Mouse (Mus musculus): ENCODE measurements around the gene Capn13.
"Not testable (repeated sequence)": the region's sequence is repeated elsewhere in the genome, so short reads cannot be mapped to it uniquely, and the experiment has no call there.

The Capn13 gene

DNA sequence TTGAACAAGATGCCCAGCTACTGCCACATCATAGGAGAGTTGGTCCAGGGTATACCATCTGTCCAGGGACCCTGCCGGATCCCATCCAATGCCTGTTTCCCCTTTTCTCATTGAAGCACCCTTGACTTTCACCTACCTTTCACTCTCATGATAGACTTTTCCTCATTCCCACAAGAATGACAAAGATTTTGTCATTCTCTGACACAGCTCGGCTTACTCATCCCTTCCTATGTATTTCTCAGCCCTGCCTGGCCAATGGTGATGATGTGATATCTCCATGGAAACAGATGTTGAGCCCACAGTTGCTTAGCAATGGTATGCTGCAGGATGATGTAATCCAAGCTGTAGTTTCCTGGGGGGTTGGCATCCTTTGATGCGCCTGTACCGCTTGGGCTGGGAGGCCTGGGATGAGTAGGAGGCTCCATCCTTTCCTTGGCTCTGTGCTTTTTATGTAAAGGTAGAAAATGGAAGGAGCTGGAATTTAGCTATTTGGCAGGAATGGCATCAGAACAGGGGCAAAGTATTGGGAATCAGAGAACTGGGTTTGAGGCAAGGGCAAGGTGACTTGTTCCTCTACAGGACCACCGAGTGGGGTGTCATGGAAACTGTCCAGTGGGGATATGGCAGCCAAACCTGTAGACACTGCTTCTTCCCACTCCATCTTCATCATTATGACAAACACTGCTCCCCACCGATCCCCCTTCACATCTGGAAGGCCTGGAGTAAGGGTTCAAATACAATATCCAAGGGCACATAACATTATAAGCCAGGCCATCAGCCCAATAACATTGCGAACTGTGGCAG, 128.7 kb downstream of the Capn13 start:
- no peak for DNase-seq

DNA sequence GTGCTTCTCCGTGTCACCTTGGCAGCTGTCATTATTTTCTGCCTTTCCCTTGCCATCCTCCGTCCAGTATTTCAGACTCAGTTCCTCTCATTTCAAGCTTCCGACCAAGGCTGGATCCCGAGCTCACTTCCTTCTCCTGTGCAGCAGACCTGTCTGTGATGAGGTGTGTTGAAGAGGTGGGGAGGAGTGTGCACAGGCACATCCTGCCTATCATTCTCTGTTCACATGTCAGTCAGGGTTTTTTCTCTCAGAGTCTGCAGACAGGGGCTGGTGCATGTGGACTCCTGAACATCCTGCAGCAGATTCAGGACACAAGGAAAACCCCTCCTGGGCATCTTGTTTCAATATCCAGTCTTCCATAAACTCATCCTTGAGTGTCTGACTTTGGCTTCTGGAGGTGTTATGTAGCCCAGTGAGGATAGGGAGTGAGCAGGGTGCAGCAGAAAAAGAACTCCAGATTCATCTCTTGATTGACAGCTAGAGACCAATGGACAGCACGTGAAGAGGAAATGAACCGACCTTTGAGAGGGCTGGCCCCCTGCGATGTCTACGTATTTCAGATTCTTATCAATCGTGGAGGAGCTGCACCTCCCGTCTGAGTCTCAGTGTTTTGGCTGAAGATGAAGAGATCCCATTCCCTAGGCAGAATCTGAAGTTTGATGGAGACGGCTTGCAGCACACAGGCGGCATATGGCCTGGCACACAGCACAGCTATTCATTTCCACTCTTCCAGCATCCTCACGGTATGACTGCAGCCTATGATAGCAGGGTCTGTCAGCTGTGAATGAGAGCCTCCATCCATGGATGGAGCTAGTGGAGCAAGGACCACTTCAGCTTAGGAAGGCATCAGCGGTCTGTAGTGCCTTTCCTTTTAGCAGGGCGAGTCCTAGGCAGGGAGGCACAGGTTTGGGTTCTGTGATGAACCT, 129.5 kb downstream of the Capn13 start:
- DNase-seq, result no peak

GRCm38 (mm10) chr17:73263077-73263501, 137.6 kb downstream of the Capn13 start:
- DNase-seq, result no peak

GRCm38 (mm10) chr17:73262558-73262957, 138.1 kb downstream of the Capn13 start:
- DNase-seq, result no peak

- not testable (repeated sequence) for DNase-seq
Observed at GRCm38 (mm10) chr17:73259258-73259657, 141.4 kb downstream of the Capn13 start.

GRCm38 (mm10) chr17:73258620-73259019, 142.0 kb downstream of the Capn13 start:
- DNase-seq, result no peak
